Mouse (Mus musculus): ENCODE measurements around the gene Gtf3c3. TPM values are rescaled to one million over a fixed set of nuclear protein-coding genes. Genes with fewer than 3 reads are reported as not detected.

Gtf3c3 gene
- total RNA-seq, 2 experiments from 2014 or later = 24.7 to 27.2 TPM

Other genes with a start within 250 kb of the Gtf3c3 start
- 10 to 100 TPM; 19.1 to 27.3 TPM for gene Hecw2, start 243.8 kb downstream of the Gtf3c3 start, total RNA-seq (2021)
- gene Ccdc150, start 188.3 kb downstream of the Gtf3c3 start, total RNA-seq (2021) = under 1 TPM in 1 of 2 experiments, not detected in 1; 0.15 TPM
- gene Pgap1, start 118.7 kb upstream of the Gtf3c3 start, total RNA-seq (2021) = 10 to 100 TPM; 20.1 to 22.6 TPM

All from layer of hippocampus, postnatal 25 days (tissue).